25 mouse cellular contexts compared by ENCODE assay signal in genomic region chr12:17494809-17495208, GRCm38 (mm10). TPM values are rescaled to one million over a fixed set of nuclear protein-coding genes. Genes with fewer than 3 reads are reported as not detected.
DNase-seq lines count a peak whose midpoint lies in the region; ATAC-seq and TF ChIP-seq lines count a peak whose summit lies in the region.
"Had no signal": no experiment of that assay in that cellular context is flagged by ENCODE, and none has a peak within 500 bp of the region (broad histone marks: within the 10 kb centered on the region; RNA-seq: fewer than 3 reads in every experiment).

No protein-coding gene starts in this region.

- H3K27ac ChIP-seq in heart, embryonic 10.5 days = no peak overlapping the region
- no peak overlapping the region for H3K27ac ChIP-seq in thymus, adult 2 months (ENCODE audit: control insufficient read depth, insufficient read depth, low read length)
- H3K27ac ChIP-seq in hindbrain, embryonic 16.5 days (ENCODE audit: low read depth, low read length) = no peak overlapping the region
- H3K27ac ChIP-seq: forebrain, embryonic 13.5 days; hindbrain, embryonic 14.5 days had no signal

- WGBS in heart, embryonic 10.5 days = 43% methylated on average over 4 of the region's 4 CpGs
- 32% methylated on average over 4 of the region's 4 CpGs for WGBS in thymus, adult 2 months
- WGBS in hindbrain, embryonic 16.5 days = 56% methylated on average over 4 of the region's 4 CpGs

- DNase-seq in heart, postnatal 4 days = peak; percentile 2
- no peak for DNase-seq in heart, embryonic 10.5 days (ENCODE audit: low spot score)
- peak; percentile 2 for DNase-seq in thymus, postnatal 4 days
- no peak for DNase-seq in thymus, adult 2 months
- no peak for DNase-seq in lung, postnatal 14 days
- DNase-seq: adrenal gland, adult 2 months; adrenal gland, postnatal 14 days; B cell, adult 2 months; cerebellum, adult 11 months; cerebellum, adult 2 months; cerebellum, adult 9-11 months; cerebellum, postnatal 25 days; forebrain, postnatal 0 days; gastrocnemius, postnatal 25 days; heart, postnatal 14 days had no signal

- no peaks in the 10 kb centered on the region for H3K27me3 ChIP-seq in heart, embryonic 10.5 days (ENCODE audit: insufficient read depth, poor library complexity, severe bottlenecking)
- no peaks in the 10 kb centered on the region; the same call in 1 of the 2 replicates for H3K27me3 ChIP-seq in thymus, adult 2 months (ENCODE audit: control insufficient read depth, insufficient read depth, low read length)
- H3K27me3 ChIP-seq in hindbrain, embryonic 16.5 days (replicated peaks; ENCODE audit: control insufficient read depth, insufficient read depth, low read length) = no peaks in the 10 kb centered on the region
- H3K27me3 ChIP-seq: CH12.LX; forebrain, embryonic 13.5 days; heart, embryonic 13.5 days had no signal

- H3K4me1 ChIP-seq in heart, embryonic 10.5 days = peaks cover 19% of the 10 kb centered on the region
- no peaks in the 10 kb centered on the region for H3K4me1 ChIP-seq in thymus, adult 2 months (replicated peaks; ENCODE audit: control insufficient read depth, insufficient read depth, low read length)
- H3K4me1 ChIP-seq in hindbrain, embryonic 16.5 days (ENCODE audit: control insufficient read depth, insufficient read depth, low read depth, low read length) = no peaks in the 10 kb centered on the region

- no peak overlapping the region for H3K9ac ChIP-seq in hindbrain, embryonic 16.5 days (ENCODE audit: low read depth, low read length)
- H3K9ac ChIP-seq: forebrain, embryonic 13.5 days; forebrain, postnatal 0 days; heart, embryonic 13.5 days; hindbrain, embryonic 14.5 days had no signal

- H3K36me3 ChIP-seq in heart, embryonic 10.5 days = no peaks in the 10 kb centered on the region
- no peaks in the 10 kb centered on the region for H3K36me3 ChIP-seq in thymus, adult 2 months (ENCODE audit: control insufficient read depth, insufficient read depth, low read length)
- no peaks in the 10 kb centered on the region for H3K36me3 ChIP-seq in hindbrain, embryonic 16.5 days (ENCODE audit: control insufficient read depth, insufficient read depth, low read length)
- H3K36me3 ChIP-seq: forebrain, embryonic 10.5 days; G1E; heart, embryonic 13.5 days; hindbrain, embryonic 10.5 days had no signal

- no peak for TF ChIP-seq POLR2A in thymus, adult 2 months (IDR thresholded peaks at IDR 0.05; ENCODE audit: control insufficient read depth, extremely low read depth, insufficient read depth, low read length, poor library complexity)

- TF ChIP-seq CTCF in thymus, adult 2 months (IDR thresholded peaks at IDR 0.05; ENCODE audit: borderline replicate concordance, control insufficient read depth, extremely low read depth, insufficient read depth, low read length, poor library complexity) = no peak

- no peaks in the 10 kb centered on the region for H3K9me3 ChIP-seq in heart, embryonic 10.5 days
- H3K9me3 ChIP-seq in hindbrain, embryonic 16.5 days (ENCODE audit: control insufficient read depth, low read length) = no peaks in the 10 kb centered on the region
- H3K9me3 ChIP-seq: forebrain, embryonic 10.5 days; forebrain, embryonic 13.5 days; G1E; heart, embryonic 13.5 days; hindbrain, embryonic 10.5 days had no signal

- H3K4me2 ChIP-seq in hindbrain, embryonic 16.5 days (ENCODE audit: low read length) = no peak overlapping the region
- H3K4me2 ChIP-seq: forebrain, embryonic 13.5 days; heart, embryonic 13.5 days; hindbrain, embryonic 14.5 days had no signal

- ATAC-seq in hematopoietic stem cell, adult 5-6 weeks (replicated peaks in 1 of 2; ENCODE audit: insufficient read depth in 1 of 2, low FRiP score in 2 of 2, low TSS enrichment in 1 of 2, low read depth in 1 of 2, poor library complexity in 2 of 2, severe bottlenecking in 2 of 2) = peak; percentile 80 to 89
- no peak for ATAC-seq in hindbrain, embryonic 16.5 days
- ATAC-seq: forebrain, embryonic 13.5 days; intestine, postnatal 0 days had no signal

- no peak overlapping the region for H3K4me3 ChIP-seq in heart, embryonic 10.5 days
- H3K4me3 ChIP-seq in thymus, adult 2 months (ENCODE audit: control insufficient read depth, insufficient read depth, low read length) = no peak overlapping the region
- H3K4me3 ChIP-seq in hindbrain, embryonic 16.5 days (ENCODE audit: low read length) = no peak overlapping the region
- H3K4me3 ChIP-seq: forebrain, embryonic 10.5 days; forebrain, embryonic 13.5 days; heart, embryonic 13.5 days; hindbrain, embryonic 10.5 days had no signal

RNA-seq across cellular contexts. Expression of gene Odc1, which starts 49.8 kb away (rescaled TPM):
- 100 to 1,000 TPM; 158 to 160 TPM for total RNA-seq in heart, postnatal 4 days (2021)
- polyA plus RNA-seq in heart, embryonic 10.5 days (2016; fragmentation: Nextera tagmentation; extraction: Ambion mirVana) = 173 and 235 TPM in 2 replicates
- polyA plus RNA-seq in thymus, adult 2 months (2012; rRNA removed) = 71.1 and 80.5 TPM in 2 replicates
- 385 and 563 TPM in 2 replicates for total RNA-seq in hematopoietic stem cell, adult 5-6 weeks (2017)
- polyA plus RNA-seq in hindbrain, embryonic 16.5 days (2015; fragmentation: Nextera tagmentation; extraction: Ambion mirVana) = 116 and 124 TPM in 2 replicates

Comparison
In these comparisons a context has a peak if more than half of its experiments do, and no peak if none do; other contexts are left out.
1. DNase-seq: peak in heart, postnatal 4 days (single experiment) and thymus, postnatal 4 days (single experiment); none in heart, embryonic 10.5 days (single experiment), thymus, adult 2 months (single experiment) and lung, postnatal 14 days (single experiment).